Mouse (Mus musculus) MN1 (cell line): ENCODE measurements around the gene Tex13c1.

Experiments used
- DNase-seq: peaks from one replicate; pipeline ENCODE4 v3.0.0-alpha.2; 2016; ENCODE audit warnings: low spot score

The Tex13c1 gene

DNA sequence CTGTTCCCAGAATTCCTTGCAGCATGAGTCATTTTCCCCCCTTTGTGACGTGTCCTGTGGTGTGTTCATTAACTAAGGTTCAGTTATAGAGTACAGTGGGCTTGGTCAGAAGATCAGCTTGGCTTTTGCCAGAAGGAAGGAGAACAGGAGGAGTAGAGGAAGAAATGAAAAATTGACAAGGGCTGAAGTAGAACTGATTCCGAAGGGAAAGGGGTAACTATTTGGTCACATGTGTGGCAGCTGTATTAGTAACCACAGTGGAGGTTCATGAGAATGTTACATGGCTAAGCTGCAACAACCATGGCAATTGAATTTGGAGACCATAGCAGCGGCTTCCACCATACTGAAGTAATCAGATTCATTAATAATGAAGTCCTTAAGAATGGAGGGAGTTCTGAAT is at the start of gene Tex13c1:
Gene Tex13c1, plus strand, starts transcription at position 301 of the 400 bp plus-strand sequence.
- no peak for DNase-seq
